Mouse (Mus musculus) intestine, postnatal 0 days (tissue): ENCODE data around the gene Krt79. TPM values are rescaled to one million over a fixed set of nuclear protein-coding genes. Genes with fewer than 3 reads are reported as not detected.
A peak's percentile ranks its signal among the peaks of the same experiment; 100 is the strongest.

Experiments
- ATAC-seq: fragments of 200-750 bp; cut with Nextera tagmentation; 2 replicates; pipeline ENCODE4 v1.8.0; 2017; ENCODE audit warnings: mild to moderate bottlenecking, moderate TSS enrichment, moderate library complexity
- H3K27ac ChIP-seq: fragments of 300-500 bp; sonication (generic); 2 replicates; pipeline ENCODE4 v1.5.1; 2014; ENCODE audit warnings: mild to moderate bottlenecking, low read depth, low read length, moderate library complexity
- H3K27me3 ChIP-seq: fragments of 300-500 bp; sonication (generic); replicated peaks from 2 replicates; pipeline ENCODE4 v1.6.1; 2014; ENCODE audit warnings: low read length, mixed read lengths; ENCODE audit not compliant: control insufficient read depth, insufficient read depth
- H3K36me3 ChIP-seq: fragments of 300-500 bp; sonication (generic); 2 replicates; pipeline ENCODE4 v1.6.1; 2014; ENCODE audit warnings: mild to moderate bottlenecking, moderate library complexity; ENCODE audit not compliant: control insufficient read depth, insufficient read depth
- H3K4me1 ChIP-seq: fragments of 300-500 bp; sonication (generic); replicated peaks from 2 replicates; pipeline ENCODE4 v1.6.1; 2014; ENCODE audit warnings: antibody characterized with exemption, low read length, mixed read lengths; ENCODE audit not compliant: control insufficient read depth, insufficient read depth
- H3K4me2 ChIP-seq: fragments of 300-500 bp; sonication (generic); replicated peaks from 2 replicates; pipeline ENCODE4 v1.6.1; 2014; ENCODE audit warnings: low read depth, mild to moderate bottlenecking, moderate library complexity
- H3K4me3 ChIP-seq: fragments of 300-500 bp; sonication (generic); 2 replicates; pipeline ENCODE4 v1.5.1; 2014; ENCODE audit warnings: low read depth, low read length
- H3K9ac ChIP-seq: fragments of 300-500 bp; sonication (generic); 2 replicates; pipeline ENCODE4 v1.6.1; 2014; ENCODE audit warnings: mild to moderate bottlenecking, low read depth, low read length
- H3K9me3 ChIP-seq: fragments of 300-500 bp; sonication (generic); 2 replicates; pipeline ENCODE4 v1.6.1; 2016; ENCODE audit warnings: mixed run types; ENCODE audit not compliant: control insufficient read depth
- CTCF ChIP-seq: sonication (generic); IDR thresholded peaks from 2 replicates; pipeline ENCODE4 v1.5.1; 2016; ENCODE audit warnings: low read depth, mild to moderate bottlenecking, control low read depth, antibody characterized with exemption, moderate library complexity
- WGBS: fragments of 180-500 bp; shearing (Covaris S2); extraction: QIAGEN DNeasy Blood & Tissue Kit; methylation state at CpG from one replicate; pipeline ENCODE4 v1.1.7; 2014; 5-methylcytosine and 5-hydroxymethylcytosine counted together
- polyA plus RNA-seq: library from polyadenylated mRNA; unstranded; fragments of >200 nt; fragmentation: Nextera tagmentation; extraction: Ambion mirVana; gene quantifications from 2 replicates; pipeline ENCODE4 v1.2.1, GENCODE M21; 2015

The Krt79 gene
- polyA plus RNA-seq, 1 experiment from 2014 or later: 0.21 TPM

GRCm38 (mm10) chr15:101925041-101925440 lies 15.1 kb downstream of the Krt79 start:
- Histone ChIP-seq H3K4me1 (no peaks in the 10 kb centered on the region), H3K9me3 (no peaks in the 10 kb centered on the region), H3K36me3 (no peaks in the 10 kb centered on the region), H3K4me2 (no peak overlapping the region), H3K9ac (no peak overlapping the region), H3K27ac (no peak overlapping the region), H3K4me3 (no peak overlapping the region), H3K27me3 (no peaks in the 10 kb centered on the region)
- WGBS: 59% methylated on average over 1 of the region's 1 CpGs
- no peak for TF ChIP-seq CTCF
- no peak for ATAC-seq

GRCm38 (mm10) chr15:101924635-101925034 lies 15.5 kb downstream of the Krt79 start, which contains the start of gene Krt4:
TSS of gene Krt4 (minus strand) at chr15:101924735.
- Histone ChIP-seq H3K9me3 (no peaks in the 10 kb centered on the region), H3K4me3 (no peak within 1 kb of the TSS), H3K9ac (no peak within 1 kb of the TSS), H3K36me3 (no peaks in the 10 kb centered on the region), H3K27me3 (no peaks in the 10 kb centered on the region), H3K4me2 (no peak within 1 kb of the TSS), H3K4me1 (no peaks in the 10 kb centered on the region), H3K27ac (no peak within 1 kb of the TSS)
- 64% methylated on average over 11 of the region's 11 CpGs for WGBS
- TF ChIP-seq CTCF: no peak
- no peak for ATAC-seq

GRCm38 (mm10) chr15:101922296-101922695 lies 17.8 kb downstream of the Krt79 start:
- H3K36me3 ChIP-seq: no peaks in the 10 kb centered on the region
- H3K4me2 ChIP-seq: no peak overlapping the region
- H3K9me3 ChIP-seq: no peaks in the 10 kb centered on the region
- H3K27ac ChIP-seq: no peak overlapping the region
- H3K4me1 ChIP-seq: no peaks in the 10 kb centered on the region
- TF ChIP-seq CTCF: no peak
- ATAC-seq: no peak
- no peak overlapping the region for H3K4me3 ChIP-seq
- 73% methylated on average over 2 of the region's 2 CpGs for WGBS
- no peak overlapping the region for H3K9ac ChIP-seq
- no peaks in the 10 kb centered on the region for H3K27me3 ChIP-seq

- no peak for TF ChIP-seq CTCF
- Histone ChIP-seq H3K27me3 (no peaks in the 10 kb centered on the region), H3K4me2 (no peak overlapping the region), H3K36me3 (no peaks in the 10 kb centered on the region), H3K9ac (no peak overlapping the region), H3K9me3 (no peaks in the 10 kb centered on the region), H3K4me1 (no peaks in the 10 kb centered on the region), H3K27ac (no peak overlapping the region), H3K4me3 (no peak overlapping the region)
- 71% methylated on average over 2 of the region's 2 CpGs for WGBS
- ATAC-seq: no peak
Measured at GRCm38 (mm10) chr15:101916072-101916471, 24.1 kb downstream of the Krt79 start.

GRCm38 (mm10) chr15:101904849-101905248 lies 35.3 kb downstream of the Krt79 start:
- no peaks in the 10 kb centered on the region for H3K4me1 ChIP-seq
- H3K36me3 ChIP-seq: no peaks in the 10 kb centered on the region
- no peaks in the 10 kb centered on the region for H3K9me3 ChIP-seq
- H3K27ac ChIP-seq: no peak overlapping the region
- no peaks in the 10 kb centered on the region for H3K27me3 ChIP-seq
- no peak for ATAC-seq
- H3K4me3 ChIP-seq: no peak overlapping the region
- no peak overlapping the region for H3K9ac ChIP-seq
- no peak for TF ChIP-seq CTCF
- H3K4me2 ChIP-seq: no peak overlapping the region
- WGBS: 79% methylated on average over 5 of the region's 5 CpGs

- TF ChIP-seq CTCF: peak; percentile 53
Measured at GRCm38 (mm10) chr15:101902171-101903149, 37.7 kb downstream of the Krt79 start.

More at GRCm38 (mm10) chr15:101902171-101903149, 37.7 kb downstream of the Krt79 start:
- H3K4me3 ChIP-seq: no peak overlapping the region
- H3K4me1 ChIP-seq: no peaks in the 10 kb centered on the region
- no peaks in the 10 kb centered on the region for H3K36me3 ChIP-seq
- H3K9me3 ChIP-seq: no peaks in the 10 kb centered on the region
- no peak overlapping the region for H3K27ac ChIP-seq
- ATAC-seq: no peak
- WGBS: 52% methylated on average over 12 of the region's 12 CpGs
- H3K27me3 ChIP-seq: no peaks in the 10 kb centered on the region
- no peak overlapping the region for H3K4me2 ChIP-seq
- no peak overlapping the region for H3K9ac ChIP-seq
